Mouse (Mus musculus) heart, adult 10 weeks (tissue): Measurements from ENCODE around the gene Gm38100. TPM values are rescaled to one million over a fixed set of nuclear protein-coding genes. Genes with fewer than 3 reads are reported as not detected.

Source experiments
- polyA plus RNA-seq: library from polyadenylated mRNA; stranded (reverse); fragments of 350-450 nt; fragmentation: Illumina TruSeq; extraction: RNeasy Lipid Tissue Mini Kit (QIAGEN cat#74804); gene quantifications from one replicate; pipeline ENCODE4 v1.2.3, GENCODE M21; 2014; ENCODE audit warnings: low read depth, low replicate concordance

Gm38100 gene
- not detected for polyA plus RNA-seq

GRCm38 (mm10) chr1:175920029-175920428, at the start of gene Gm38100:
TSS of gene Gm38100 (plus strand) at chr1:175920329.

GRCm38 (mm10) chr1:175880453-175881296, 39.5 kb upstream of the Gm38100 start, which contains the start of gene Exo1:
TSS of gene Exo1 (plus strand) at chr1:175880581.

Other genes with a start within 250 kb of the Gm38100 start
- gene Opn3, start 227.6 kb upstream of the Gm38100 start, polyA plus RNA-seq = 1.8 TPM
- 4.7 TPM for gene Chml, start 227.4 kb upstream of the Gm38100 start, polyA plus RNA-seq
- gene Wdr64, start 221.7 kb upstream of the Gm38100 start, polyA plus RNA-seq = not detected
- gene Exo1, start 39.7 kb upstream of the Gm38100 start, polyA plus RNA-seq = not detected
- gene Rbm8a2, start 58.8 kb downstream of the Gm38100 start, polyA plus RNA-seq = not detected